Mouse (Mus musculus) thymus, adult 2 months (tissue): Measurements from ENCODE around the gene Slc38a10. TPM values are rescaled to one million over a fixed set of nuclear protein-coding genes. Genes with fewer than 3 reads are reported as not detected.

Experiments used
- DNase-seq: peaks from one replicate; pipeline ENCODE4 v3.0.0; 2021
- H3K27ac ChIP-seq: fragments of 200-500 bp; 2 replicates; pipeline ENCODE4 v1.5.1; 2012; ENCODE audit warnings: low read length, control low read depth; ENCODE audit not compliant: control insufficient read depth, insufficient read depth
- H3K27me3 ChIP-seq: fragments of 200-500 bp; 2 replicates; pipeline ENCODE4 v1.6.1; 2012; ENCODE audit warnings: mild to moderate bottlenecking, low read length, moderate library complexity, mixed read lengths; ENCODE audit not compliant: control insufficient read depth, insufficient read depth
- H3K36me3 ChIP-seq: fragments of 200-500 bp; 2 replicates; pipeline ENCODE4 v1.6.1; 2012; ENCODE audit warnings: mild to moderate bottlenecking, low read length, moderate library complexity; ENCODE audit not compliant: control insufficient read depth, insufficient read depth
- H3K4me1 ChIP-seq: fragments of 200-500 bp; replicated peaks from 2 replicates; pipeline ENCODE4 v1.6.1; 2012; ENCODE audit warnings: low read length; ENCODE audit not compliant: control insufficient read depth, insufficient read depth
- H3K4me3 ChIP-seq: fragments of 200-500 bp; 2 replicates; pipeline ENCODE4 v1.5.1; 2012; ENCODE audit warnings: mild to moderate bottlenecking, low read length, control low read depth, moderate library complexity; ENCODE audit not compliant: control insufficient read depth, insufficient read depth
- CTCF ChIP-seq: fragments of 200-500 bp; IDR thresholded peaks from 2 replicates; pipeline ENCODE4 v1.5.1; 2012; ENCODE audit warnings: mild to moderate bottlenecking, control low read depth, low read length, moderate library complexity, borderline replicate concordance; ENCODE audit not compliant: control insufficient read depth, poor library complexity, insufficient read depth; ENCODE audit errors: extremely low read depth
- POLR2A ChIP-seq: fragments of 200-500 bp; IDR thresholded peaks from 2 replicates; pipeline ENCODE4 v1.6.1; 2012; ENCODE audit warnings: mild to moderate bottlenecking, low read length, control low read depth, moderate library complexity; ENCODE audit not compliant: control insufficient read depth, poor library complexity, insufficient read depth; ENCODE audit errors: extremely low read depth
- WGBS: fragments of 180-500 bp; shearing (Covaris S2); methylation state at CpG from one replicate; pipeline ENCODE4 v1.1.7; 2018; 5-methylcytosine and 5-hydroxymethylcytosine counted together
- polyA plus RNA-seq: library from polyadenylated mRNA; depleted of rRNA; stranded (reverse); fragments of >200 nt; gene quantifications from 2 replicates; pipeline ENCODE4 v1.2.3, GENCODE M21; 2012; rRNA removed

Slc38a10 gene
- polyA plus RNA-seq, 1 experiment: 167 TPM

DNA sequence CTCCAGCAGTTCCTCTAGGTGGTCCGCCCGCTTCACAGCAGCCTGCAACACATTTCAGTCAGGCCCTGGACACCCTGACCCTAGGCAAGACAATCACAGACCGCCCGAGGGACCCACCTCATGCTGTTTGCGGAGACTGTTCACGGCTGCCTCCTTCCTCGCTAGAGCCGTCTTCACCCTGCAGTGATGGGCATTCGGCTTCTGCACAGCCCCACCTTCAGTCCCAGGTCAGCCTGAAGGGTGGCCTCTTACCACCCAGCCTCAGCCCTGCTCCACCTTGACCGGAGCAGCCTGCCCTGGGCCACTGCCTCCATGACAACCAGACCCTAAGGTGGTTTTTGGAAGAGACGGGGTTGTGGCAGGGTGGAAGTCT lies 86.5 kb downstream of the Slc38a10 start:
- Histone ChIP-seq H3K27ac (no peak overlapping the region), H3K27me3 (no peaks in the 10 kb centered on the region), H3K4me3 (no peak overlapping the region), H3K4me1 (no peaks in the 10 kb centered on the region), H3K36me3 (no peaks in the 10 kb centered on the region)
- TF ChIP-seq CTCF: no peak
- no peak for TF ChIP-seq POLR2A
- DNase-seq: no peak
- 95% methylated on average over 11 of the region's 11 CpGs for WGBS

DNA sequence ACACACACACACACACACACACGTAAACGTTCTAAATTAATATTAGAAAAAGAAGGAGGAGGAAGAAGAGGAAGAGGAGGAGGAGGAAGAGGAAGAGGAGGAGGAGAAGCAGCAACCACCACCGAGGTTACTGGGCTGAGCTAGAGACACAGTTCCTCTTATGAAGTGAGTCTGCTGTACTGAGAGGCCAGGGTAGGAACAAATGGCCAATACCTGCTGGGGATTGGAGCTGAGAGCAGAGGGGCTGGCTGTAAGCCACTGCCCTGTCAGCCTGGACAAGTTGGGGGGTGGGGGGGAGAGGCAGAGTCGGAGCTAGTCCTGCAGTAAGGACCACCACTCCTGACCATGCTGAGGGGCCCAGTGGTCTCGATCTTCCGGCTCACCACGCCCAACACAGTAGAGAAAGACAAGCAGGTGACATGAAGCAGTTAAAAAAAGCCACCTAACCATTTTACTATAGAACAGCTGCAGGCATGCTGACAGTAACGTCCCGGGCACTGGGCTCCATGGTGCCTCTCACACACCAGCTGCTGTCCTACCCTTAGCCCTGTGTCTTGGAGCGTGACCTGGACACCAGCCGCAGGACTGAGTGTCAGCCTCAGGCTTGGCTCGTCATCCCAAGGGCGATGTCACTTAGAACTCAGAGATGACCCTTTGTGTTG lies 87.0 kb downstream of the Slc38a10 start:
- no peak for DNase-seq
- no peaks in the 10 kb centered on the region for H3K27me3 ChIP-seq
- no peak for TF ChIP-seq CTCF
- no peaks in the 10 kb centered on the region for H3K36me3 ChIP-seq
- H3K4me3 ChIP-seq: no peak overlapping the region
- 72% methylated on average over 13 of the region's 13 CpGs for WGBS
- no peak overlapping the region for H3K27ac ChIP-seq
- H3K4me1 ChIP-seq: no peaks in the 10 kb centered on the region

DNA sequence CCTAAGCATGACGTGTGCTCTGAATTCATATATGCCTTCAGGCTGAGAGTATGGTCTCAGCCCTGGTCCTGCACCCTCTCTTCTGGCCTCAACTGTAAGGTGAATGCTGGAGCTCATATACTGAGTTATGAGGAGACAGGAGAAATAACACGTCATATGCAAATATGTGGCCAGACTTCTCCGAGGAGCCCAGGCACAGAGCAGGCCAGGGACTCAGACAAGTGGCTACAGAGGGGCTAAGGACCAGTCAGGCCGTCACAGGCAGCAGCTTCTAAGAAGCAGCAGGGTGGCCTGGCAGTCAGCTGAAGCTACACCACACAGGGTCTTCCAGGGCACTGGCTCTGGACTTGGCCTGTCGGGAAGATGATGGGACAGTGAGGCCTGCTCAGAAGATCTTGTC lies 87.8 kb downstream of the Slc38a10 start:
- no peak for DNase-seq
- no peaks in the 10 kb centered on the region for H3K4me1 ChIP-seq
- 94% methylated on average over 5 of the region's 5 CpGs for WGBS
- H3K4me3 ChIP-seq: no peak overlapping the region
- TF ChIP-seq POLR2A (no peak), CTCF (no peak)
- H3K36me3 ChIP-seq: no peaks in the 10 kb centered on the region
- no peak overlapping the region for H3K27ac ChIP-seq
- H3K27me3 ChIP-seq: no peaks in the 10 kb centered on the region

DNA sequence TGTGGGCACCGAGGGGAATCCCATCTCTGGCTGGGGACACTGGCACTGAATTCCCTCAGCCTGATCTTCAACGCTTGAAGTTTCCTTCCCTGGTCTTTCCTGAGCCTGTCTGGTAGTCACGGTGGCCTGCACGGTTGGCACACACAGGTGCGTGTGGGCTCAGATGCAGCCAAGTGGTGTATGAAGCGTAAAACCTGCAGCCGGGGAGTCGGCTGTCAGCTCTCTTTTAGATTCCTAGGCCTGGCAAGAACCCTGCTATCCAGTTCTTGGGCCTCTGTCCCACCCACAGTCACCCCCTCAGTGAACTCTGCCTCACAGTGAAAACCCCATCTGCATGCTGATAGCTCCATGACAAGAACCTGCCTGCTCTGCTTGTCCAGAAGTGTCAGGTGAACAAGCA lies 90.5 kb downstream of the Slc38a10 start:
- TF ChIP-seq CTCF (no peak), POLR2A (no peak)
- H3K27ac ChIP-seq: no peak overlapping the region
- no peak for DNase-seq
- H3K4me1 ChIP-seq: no peaks in the 10 kb centered on the region
- H3K36me3 ChIP-seq: no peaks in the 10 kb centered on the region
- H3K4me3 ChIP-seq: no peak overlapping the region
- 79% methylated on average over 8 of the region's 8 CpGs for WGBS
- no peaks in the 10 kb centered on the region for H3K27me3 ChIP-seq

DNA sequence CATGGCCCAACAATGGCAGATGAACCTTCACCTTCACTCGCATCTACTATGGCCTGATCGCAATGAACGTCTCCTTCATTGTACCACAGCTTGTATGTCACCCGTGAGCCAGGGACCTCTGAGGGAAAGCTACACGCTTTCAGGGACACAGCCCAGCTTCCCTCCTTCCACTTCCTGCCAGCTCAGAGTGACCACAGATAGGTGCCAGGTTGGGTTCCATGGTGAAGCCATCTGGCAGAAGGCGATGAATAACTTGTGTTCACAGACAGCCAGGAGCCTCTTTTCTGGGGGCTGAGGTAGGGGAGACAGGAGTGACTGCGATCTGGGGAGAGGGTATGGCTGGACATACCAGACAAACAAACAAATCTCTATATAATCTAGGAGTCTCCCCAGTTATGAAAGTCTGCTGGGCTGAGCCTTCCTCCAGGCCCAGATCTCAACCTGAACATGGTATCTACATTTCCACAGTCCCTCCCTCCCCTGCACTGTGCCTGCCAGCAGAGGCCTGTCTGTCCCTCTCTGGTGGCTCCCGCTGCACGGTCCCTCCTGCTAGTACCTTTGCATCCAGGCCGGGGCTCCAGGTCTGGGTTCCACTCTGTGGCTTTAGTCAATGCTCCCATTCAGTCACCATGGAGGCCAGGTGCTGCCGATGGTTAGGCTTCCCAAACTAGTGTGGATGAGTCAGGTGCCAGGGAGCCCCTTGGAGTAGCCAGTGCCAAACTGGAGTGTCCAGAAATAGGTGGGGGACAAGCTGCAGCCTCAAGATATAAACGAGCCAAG lies 95.0 kb downstream of the Slc38a10 start:
- DNase-seq: no peak
- 90% methylated on average over 12 of the region's 12 CpGs for WGBS
- no peak for TF ChIP-seq POLR2A
- TF ChIP-seq CTCF: no peak
- H3K36me3 ChIP-seq: no peaks in the 10 kb centered on the region
- H3K4me1 ChIP-seq: 0 out of 2 replicates have a peak, but pooled peaks cover 2% of the 10 kb centered on the region
- no peak overlapping the region for H3K4me3 ChIP-seq
- H3K27ac ChIP-seq: no peak overlapping the region
- H3K27me3 ChIP-seq: no peaks in the 10 kb centered on the region

Other genes starting within 250 kb of the Slc38a10 start
- gene Chmp6, start 237.9 kb downstream of the Slc38a10 start, polyA plus RNA-seq: 59.2 and 59.7 TPM in 2 replicates
- gene Baiap2, start 208.6 kb downstream of the Slc38a10 start, polyA plus RNA-seq: 53.7 and 59.8 TPM in 2 replicates
- gene Aatk, start 104.2 kb downstream of the Slc38a10 start, polyA plus RNA-seq: 4.4 and 4.7 TPM in 2 replicates
- gene Cep131, start 64.5 kb downstream of the Slc38a10 start, polyA plus RNA-seq: 10.8 and 12.4 TPM in 2 replicates
- gene Tepsin, start 52.6 kb downstream of the Slc38a10 start, polyA plus RNA-seq: 95.3 and 103 TPM in 2 replicates
- 33.0 and 47.7 TPM in 2 replicates for gene Ndufaf8, start 52.4 kb downstream of the Slc38a10 start, polyA plus RNA-seq
- gene Bahcc1, start 81.6 kb upstream of the Slc38a10 start, polyA plus RNA-seq: 11.0 and 15.1 TPM in 2 replicates
- 1,233 and 1,455 TPM in 2 replicates for gene Actg1, start 197.2 kb upstream of the Slc38a10 start, polyA plus RNA-seq
- 0.19 and 0.37 TPM in 2 replicates for gene Fscn2, start 210.2 kb upstream of the Slc38a10 start, polyA plus RNA-seq
- 59.7 and 64.4 TPM in 2 replicates for gene Faap100, start 227.4 kb upstream of the Slc38a10 start, polyA plus RNA-seq